Mouse (Mus musculus): ENCODE measurements at regions not wholly inside any gene's neighbourhood (a gene's known extent, or its start where the extent isn't known, plus 50 kb on each side); places are given as distances from the start of the nearest gene placed in this dataset.

- in situ Hi-C loops (cut with MboI; ENCODE audit: low pct_ligation_motif_present, low pct_unique_long_range_greater_than_20kb, low sequenced_read_pairs) = no loop called here
- H3K4me1 ChIP-seq (ENCODE audit: control insufficient read depth in 1 of 2, insufficient read depth in 2 of 2) = no peaks in the 10 kb centered on the region
- H3K36me3 ChIP-seq (replicated peaks in 1 of 2; ENCODE audit: control insufficient read depth in 1 of 2, insufficient read depth in 1 of 2, low read length in 1 of 2) = no peaks in the 10 kb centered on the region
- dilution Hi-C loops (cut with MboI; ENCODE audit: extremely low pct_ligation_motif_present, extremely low pct_unique_long_range_greater_than_20kb, low sequenced_read_pairs) = no loop called here
- H3K27ac ChIP-seq (ENCODE audit: insufficient read depth, low read depth) = no peak overlapping the region
- TF ChIP-seq TCF12 (IDR thresholded peaks at IDR 0.05; ENCODE audit: low read depth, low read length) (no peak), MYC (IDR thresholded peaks at IDR 0.05; ENCODE audit: low read depth, low read length) (no peak), ZMIZ1 (IDR thresholded peaks at IDR 0.05; ENCODE audit: low read depth, low read length) (no peak), UBTF (IDR thresholded peaks at IDR 0.05; ENCODE audit: low read depth, low read length) (no peak), CTCF (conservative IDR thresholded peaks at IDR 0.05 in 1 of 2, IDR thresholded peaks at IDR 0.05 in 1 of 2; ENCODE audit: low read depth in 2 of 2, low read length in 2 of 2) (no peak), NELFE (IDR thresholded peaks at IDR 0.05; ENCODE audit: low read depth, low read length) (no peak)
- no peak for DNase-seq (ENCODE audit: extremely low read depth)
- no peak overlapping the region for H3K9ac ChIP-seq (ENCODE audit: insufficient read depth, low read depth)
- H3K9me3 ChIP-seq (replicated peaks; ENCODE audit: low read length) = peaks cover 44% of the 10 kb centered on the region
- no peak overlapping the region for H3K4me3 ChIP-seq (replicated peaks in 1 of 3; ENCODE audit: low read depth in 2 of 3, low read length in 2 of 3, poor library complexity in 1 of 3)
- H3K79me2 ChIP-seq (replicated peaks; ENCODE audit: control insufficient read depth, extremely low read depth, insufficient read depth, poor library complexity, severe bottlenecking) = no peaks in the 10 kb centered on the region
- no peaks in the 10 kb centered on the region for H3K27me3 ChIP-seq (replicated peaks)
- H3K4me2 ChIP-seq (ENCODE audit: insufficient read depth, low read depth, poor library complexity, severe bottlenecking) = no peak overlapping the region
Measured at GRCm38 (mm10) chr8:44766111-44766873, 169.0 kb upstream of the Fat1 start.

- no peak for DNase-seq (ENCODE audit: extremely low read depth)
- Histone ChIP-seq H3K36me3 (replicated peaks in 1 of 2; ENCODE audit: control insufficient read depth in 1 of 2, insufficient read depth in 1 of 2, low read length in 1 of 2) (no peaks in the 10 kb centered on the region), H3K9me3 (replicated peaks; ENCODE audit: low read length) (peaks cover 49% of the 10 kb centered on the region), H3K9ac (ENCODE audit: insufficient read depth, low read depth) (no peak overlapping the region), H3K79me2 (replicated peaks; ENCODE audit: control insufficient read depth, extremely low read depth, insufficient read depth, poor library complexity, severe bottlenecking) (no peaks in the 10 kb centered on the region), H3K4me1 (ENCODE audit: control insufficient read depth in 1 of 2, insufficient read depth in 2 of 2) (no peaks in the 10 kb centered on the region), H3K27me3 (replicated peaks) (no peaks in the 10 kb centered on the region), H3K4me3 (replicated peaks in 1 of 3; ENCODE audit: low read depth in 2 of 3, low read length in 2 of 3, poor library complexity in 1 of 3) (no peak overlapping the region), H3K4me2 (ENCODE audit: insufficient read depth, low read depth, poor library complexity, severe bottlenecking) (no peak overlapping the region), H3K27ac (ENCODE audit: insufficient read depth, low read depth) (no peak overlapping the region)
- in situ Hi-C loops (cut with MboI; ENCODE audit: low pct_ligation_motif_present, low pct_unique_long_range_greater_than_20kb, low sequenced_read_pairs) = no loop called here
- no peak for TF ChIP-seq E2F4 (IDR thresholded peaks at IDR 0.05; ENCODE audit: insufficient replicate concordance, low read depth, low read length)
- TF ChIP-seq POLR2A (IDR thresholded peaks at IDR 0.05; ENCODE audit: low read depth, low read length) = no peak
- no peak for TF ChIP-seq SMC3 (IDR thresholded peaks at IDR 0.05; ENCODE audit: low read depth, low read length)
- no peak for TF ChIP-seq ZC3H11A (IDR thresholded peaks at IDR 0.05; ENCODE audit: low read depth, low read length)
- TF ChIP-seq RCOR1 (conservative IDR thresholded peaks at IDR 0.05; ENCODE audit: low read depth, low read length) = no peak
- TF ChIP-seq JUND (conservative IDR thresholded peaks at IDR 0.05; ENCODE audit: low read depth, low read length) = no peak
- no peak for TF ChIP-seq NRF1 (IDR thresholded peaks at IDR 0.05; ENCODE audit: low read depth, low read length)
- TF ChIP-seq UBTF (IDR thresholded peaks at IDR 0.05; ENCODE audit: low read depth, low read length) = no peak
- no peak for TF ChIP-seq USF2 (conservative IDR thresholded peaks at IDR 0.05; ENCODE audit: low read depth, low read length)
- no peak for TF ChIP-seq GABPA (IDR thresholded peaks at IDR 0.05; ENCODE audit: insufficient replicate concordance, low read depth, low read length)
- TF ChIP-seq CHD1 (IDR thresholded peaks at IDR 0.05; ENCODE audit: low read depth, low read length) = no peak
- TF ChIP-seq CTCF (conservative IDR thresholded peaks at IDR 0.05 in 1 of 2, IDR thresholded peaks at IDR 0.05 in 1 of 2; ENCODE audit: low read depth in 2 of 2, low read length in 2 of 2) = no peak
- no peak for TF ChIP-seq EP300 (IDR thresholded peaks at IDR 0.05; ENCODE audit: low read length)
- TF ChIP-seq PAX5 (IDR thresholded peaks at IDR 0.05; ENCODE audit: low read length) = no peak
- no peak for TF ChIP-seq POLR2AphosphoS2 (IDR thresholded peaks at IDR 0.05; ENCODE audit: low read depth, low read length)
- no peak for TF ChIP-seq CHD2 (IDR thresholded peaks at IDR 0.05; ENCODE audit: low read length)
- dilution Hi-C loops (cut with MboI; ENCODE audit: extremely low pct_ligation_motif_present, extremely low pct_unique_long_range_greater_than_20kb, low sequenced_read_pairs) = no loop called here
Measured at GRCm38 (mm10) chr8:44767271-44767670, 168.0 kb upstream of the Fat1 start.
